Mouse (Mus musculus): ENCODE measurements around the gene Nrf1.

Nrf1 gene

GRCm38 (mm10) chr6:30047271-30048162 is at the start of gene Nrf1:
TSS of gene Nrf1 (plus strand) at chr6:30047988.
- in situ Hi-C loops (cut with MseI, MboI), result no loop called here

- in situ Hi-C loops (cut with MseI, MboI), result no loop called here
Measured at GRCm38 (mm10) chr6:29998140-29998539, 49.6 kb upstream of the Nrf1 start.

GRCm38 (mm10) chr6:29998771-29999170 is 49.0 kb upstream of the Nrf1 start:
- in situ Hi-C loops (cut with MseI, MboI), result no loop called here

- in situ Hi-C loops (cut with MseI, MboI), result no loop called here
Measured at GRCm38 (mm10) chr6:30002628-30003027, 45.2 kb upstream of the Nrf1 start.

- in situ Hi-C loops (cut with MseI, MboI), result no loop called here
Measured at GRCm38 (mm10) chr6:30005851-30006250, 41.9 kb upstream of the Nrf1 start.

GRCm38 (mm10) chr6:30009204-30009603 is 38.6 kb upstream of the Nrf1 start:
- in situ Hi-C loops (cut with MseI, MboI), result no loop called here

GRCm38 (mm10) chr6:30013520-30013919 is 34.3 kb upstream of the Nrf1 start:
- in situ Hi-C loops (cut with MseI, MboI), result no loop called here

GRCm38 (mm10) chr6:30014187-30014864 is 33.5 kb upstream of the Nrf1 start:
- in situ Hi-C loops (cut with MseI, MboI), result no loop called here

- in situ Hi-C loops (cut with MseI, MboI), result no loop called here
Measured at GRCm38 (mm10) chr6:30021241-30021640, 26.5 kb upstream of the Nrf1 start.

- in situ Hi-C loops (cut with MseI, MboI), result no loop called here
Measured at GRCm38 (mm10) chr6:30021656-30022055, 26.1 kb upstream of the Nrf1 start.

GRCm38 (mm10) chr6:30026799-30027198 is 21.0 kb upstream of the Nrf1 start:
- in situ Hi-C loops (cut with MseI, MboI), result no loop called here

- in situ Hi-C loops (cut with MseI, MboI), result no loop called here
Measured at GRCm38 (mm10) chr6:30028358-30028757, 19.4 kb upstream of the Nrf1 start.

- in situ Hi-C loops (cut with MseI, MboI), result no loop called here
Measured at GRCm38 (mm10) chr6:30035112-30035511, 12.7 kb upstream of the Nrf1 start.

- in situ Hi-C loops (cut with MseI, MboI), result no loop called here
Measured at GRCm38 (mm10) chr6:30041498-30041897, 6.3 kb upstream of the Nrf1 start.

GRCm38 (mm10) chr6:30042483-30042882 is 5.3 kb upstream of the Nrf1 start:
- in situ Hi-C loops (cut with MseI, MboI), result no loop called here

- in situ Hi-C loops (cut with MseI, MboI), result no loop called here
Measured at GRCm38 (mm10) chr6:30048163-30048500, 344 bp downstream of the Nrf1 start.

- in situ Hi-C loops (cut with MseI, MboI), result no loop called here
Measured at GRCm38 (mm10) chr6:30048501-30049353, 939 bp downstream of the Nrf1 start.

- in situ Hi-C loops (cut with MseI, MboI), result no loop called here
Measured at GRCm38 (mm10) chr6:30053116-30053515, 5.3 kb downstream of the Nrf1 start.

- in situ Hi-C loops (cut with MseI, MboI), result no loop called here
Measured at GRCm38 (mm10) chr6:30062544-30062943, 14.8 kb downstream of the Nrf1 start.

GRCm38 (mm10) chr6:30065369-30065768 is 17.6 kb downstream of the Nrf1 start:
- in situ Hi-C loops (cut with MseI, MboI), result no loop called here

GRCm38 (mm10) chr6:30066746-30067145 is 19.0 kb downstream of the Nrf1 start:
- in situ Hi-C loops (cut with MseI, MboI), result no loop called here

- in situ Hi-C loops (cut with MseI, MboI), result no loop called here
Measured at GRCm38 (mm10) chr6:30072476-30072875, 24.7 kb downstream of the Nrf1 start.
